Mouse (Mus musculus): ENCODE data around the gene Pdzd8.

GRCm38 (mm10) chr19:59264838-59265532 lies 80.6 kb downstream of the Pdzd8 start:
- TF ChIP-seq CTCF (IDR thresholded peaks at IDR 0.05; ENCODE audit: extremely low read depth, insufficient read length, insufficient replicate concordance, low read depth, low read length) (no peak), POLR2A (IDR thresholded peaks at IDR 0.05; ENCODE audit: low read depth, low read length) (no peak)
